Mouse (Mus musculus): Measurements from ENCODE around the gene Insl3.

DNA sequence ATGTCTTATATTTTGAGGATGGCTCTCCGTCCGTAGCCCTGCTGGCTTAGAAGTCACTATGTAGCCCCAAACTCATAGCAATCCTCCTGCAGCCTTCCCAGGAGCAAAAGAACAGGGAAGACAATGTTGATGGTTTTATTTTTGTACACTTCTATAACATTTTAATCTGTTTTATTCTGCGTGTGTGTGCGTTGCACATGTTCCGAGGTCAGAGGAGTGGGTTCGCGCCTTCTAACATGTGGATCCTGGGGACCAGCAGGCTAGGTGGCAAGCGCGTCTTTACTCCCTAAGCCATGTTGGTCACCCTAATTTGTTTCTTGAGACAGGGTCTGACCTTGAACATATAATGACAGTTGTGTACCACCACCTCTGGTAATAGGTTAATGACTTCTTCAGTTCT, 12.2 kb upstream of the Insl3 start:
- TF ChIP-seq CTCF (IDR thresholded peaks at IDR 0.05; ENCODE audit: low read depth, low read length) (no peak), POLR2A (IDR thresholded peaks at IDR 0.05; ENCODE audit: borderline replicate concordance, low read depth, low read length) (no peak)

Measured in bone marrow macrophage, adult 2 months (primary cell).